Mouse (Mus musculus) cerebellum, adult 11 months (tissue): Measurements from ENCODE around the gene Rragd.
"Not testable (repeated sequence)": the region's sequence is repeated elsewhere in the genome, so short reads cannot be mapped to it uniquely, and the experiment has no call there.

Source experiments
- DNase-seq: peaks from one replicate; pipeline ENCODE4 v3.0.0; 2022

The Rragd gene

GRCm38 (mm10) chr4:32982716-32983175, at the start of gene Rragd:
TSS of gene Rragd (plus strand) at chr4:32983037.
- no peak for DNase-seq

- DNase-seq = no peak
Measured at GRCm38 (mm10) chr4:32936762-32937341, 46.0 kb upstream of the Rragd start.

GRCm38 (mm10) chr4:32939521-32939920, 43.3 kb upstream of the Rragd start:
- no peak for DNase-seq

GRCm38 (mm10) chr4:32939964-32940363, 42.9 kb upstream of the Rragd start:
- DNase-seq = no peak

- DNase-seq = no peak
Measured at GRCm38 (mm10) chr4:32940984-32941383, 41.9 kb upstream of the Rragd start.

GRCm38 (mm10) chr4:32947631-32948030, 35.2 kb upstream of the Rragd start:
- DNase-seq = no peak

GRCm38 (mm10) chr4:32948696-32949095, 34.1 kb upstream of the Rragd start:
- no peak for DNase-seq

GRCm38 (mm10) chr4:32950356-32951034, 32.3 kb upstream of the Rragd start, which contains the start of gene Ankrd6:
TSS of gene Ankrd6 (minus strand) at chr4:32950841.
- DNase-seq = peak; percentile 81

GRCm38 (mm10) chr4:32951035-32951940, 31.5 kb upstream of the Rragd start:
- DNase-seq = no peak

- no peak for DNase-seq
Measured at GRCm38 (mm10) chr4:32952681-32953080, 30.2 kb upstream of the Rragd start.

GRCm38 (mm10) chr4:32956423-32956822, 26.4 kb upstream of the Rragd start:
- no peak for DNase-seq

- DNase-seq = no peak
Measured at GRCm38 (mm10) chr4:32961394-32961793, 21.4 kb upstream of the Rragd start.

GRCm38 (mm10) chr4:32964619-32965018, 18.2 kb upstream of the Rragd start:
- not testable (repeated sequence) for DNase-seq

- DNase-seq = no peak
Measured at GRCm38 (mm10) chr4:32977331-32977730, 5.5 kb upstream of the Rragd start.

- DNase-seq = no peak
Measured at GRCm38 (mm10) chr4:32980061-32980460, 2.8 kb upstream of the Rragd start.

GRCm38 (mm10) chr4:32981617-32982016, 1.2 kb upstream of the Rragd start:
- no peak for DNase-seq

- peak; percentile 39 for DNase-seq
Measured at GRCm38 (mm10) chr4:32982041-32982715, 659 bp upstream of the Rragd start.

GRCm38 (mm10) chr4:32983176-32984155, 629 bp downstream of the Rragd start:
- DNase-seq = peak; percentile 77

GRCm38 (mm10) chr4:32984242-32984641, 1.4 kb downstream of the Rragd start:
- no peak for DNase-seq

- DNase-seq = no peak
Measured at GRCm38 (mm10) chr4:32984801-32985675, 2.2 kb downstream of the Rragd start.

GRCm38 (mm10) chr4:32985684-32986083, 2.8 kb downstream of the Rragd start:
- DNase-seq = no peak
